Mouse (Mus musculus): ENCODE data around the gene Pik3r5.

The Pik3r5 gene

DNA sequence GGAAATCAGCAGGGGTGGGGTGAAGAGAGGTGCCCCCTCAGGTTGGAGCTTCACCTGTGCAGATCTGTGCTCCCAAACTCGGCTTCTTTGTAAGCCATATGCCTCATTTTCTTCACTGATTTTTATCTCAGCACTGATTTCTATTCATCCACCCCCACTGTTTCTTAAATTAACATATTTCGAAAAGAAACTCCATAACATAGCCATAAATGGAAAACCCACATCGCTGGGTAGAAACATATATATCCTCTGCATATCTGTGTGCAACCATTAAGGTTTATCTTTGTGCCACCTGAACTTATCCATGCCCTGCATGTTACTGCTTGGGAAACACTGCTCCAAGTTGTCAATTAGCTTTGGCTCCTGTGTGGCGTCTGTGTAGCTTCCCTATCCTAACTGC is 94.5 kb downstream of the Pik3r5 start:
- DNase-seq (ENCODE audit: low spot score in 2 of 2): no peak

DNA sequence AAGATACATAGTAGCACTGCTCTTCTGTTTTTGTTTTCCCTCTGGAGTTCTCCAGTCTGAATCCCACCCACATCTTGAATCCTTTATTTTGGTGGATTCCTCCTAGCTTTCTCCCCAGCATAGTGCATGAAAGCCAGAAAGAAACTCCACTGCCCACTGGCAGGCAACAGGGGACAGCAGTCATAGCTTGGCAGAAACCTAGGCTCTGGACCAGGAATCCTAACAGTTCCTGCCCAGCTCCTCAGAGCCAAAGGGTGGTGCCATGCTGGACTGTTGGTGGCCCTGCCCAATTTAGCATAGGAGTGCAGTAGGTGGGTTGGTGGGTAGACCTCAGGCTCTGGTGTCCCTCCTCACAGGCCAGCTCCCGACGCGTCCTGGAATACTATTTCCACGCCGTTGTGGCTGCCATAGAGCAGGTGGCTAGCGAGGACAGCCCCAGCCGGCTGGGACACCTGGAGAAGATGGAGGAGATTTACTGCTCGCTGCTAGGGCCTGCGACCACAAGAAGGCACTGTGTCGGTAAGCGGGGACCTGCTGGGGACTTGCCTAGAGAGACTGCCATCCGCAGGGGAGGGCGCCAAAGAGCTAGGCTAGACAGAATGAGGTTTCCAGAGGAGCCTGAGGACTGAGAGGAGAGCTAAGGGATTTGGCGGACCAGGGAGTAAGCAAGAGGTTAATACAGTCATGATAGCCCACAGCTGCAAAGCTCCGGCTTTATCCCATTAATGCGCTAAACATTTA is 99.3 kb downstream of the Pik3r5 start:
- DNase-seq (ENCODE audit: low spot score in 2 of 2): peak in 1 of 2 experiments; percentile 79

DNA sequence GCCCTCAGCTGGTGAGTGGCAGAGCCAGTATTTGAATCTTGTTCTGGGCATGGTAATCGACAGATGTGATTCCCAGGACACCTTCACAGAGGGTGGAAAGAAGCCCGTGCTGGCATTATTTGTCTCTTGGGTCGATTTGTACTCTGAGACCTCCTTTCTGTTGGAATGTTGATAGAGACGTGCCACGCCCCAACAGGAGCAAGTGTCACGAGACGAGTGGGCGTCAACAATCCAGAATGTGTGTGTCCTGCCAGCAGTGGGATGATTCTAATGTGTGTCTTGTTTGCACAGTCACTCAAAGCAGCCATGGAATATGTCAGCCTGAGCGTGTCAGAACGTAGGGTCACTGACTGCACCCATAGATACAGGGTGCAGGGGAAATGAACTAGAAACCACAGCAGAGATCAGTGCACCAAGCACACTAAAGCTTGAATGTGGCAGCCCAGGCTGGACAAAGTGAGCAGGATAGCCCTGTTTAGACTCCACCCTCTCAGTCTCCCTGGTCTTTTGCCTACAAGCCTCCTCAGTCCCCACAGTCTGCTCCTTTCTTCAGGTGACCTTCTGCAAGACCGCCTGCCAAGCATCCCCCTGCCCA is 100.1 kb downstream of the Pik3r5 start:
- no peak for DNase-seq (ENCODE audit: low spot score in 2 of 2)

DNA sequence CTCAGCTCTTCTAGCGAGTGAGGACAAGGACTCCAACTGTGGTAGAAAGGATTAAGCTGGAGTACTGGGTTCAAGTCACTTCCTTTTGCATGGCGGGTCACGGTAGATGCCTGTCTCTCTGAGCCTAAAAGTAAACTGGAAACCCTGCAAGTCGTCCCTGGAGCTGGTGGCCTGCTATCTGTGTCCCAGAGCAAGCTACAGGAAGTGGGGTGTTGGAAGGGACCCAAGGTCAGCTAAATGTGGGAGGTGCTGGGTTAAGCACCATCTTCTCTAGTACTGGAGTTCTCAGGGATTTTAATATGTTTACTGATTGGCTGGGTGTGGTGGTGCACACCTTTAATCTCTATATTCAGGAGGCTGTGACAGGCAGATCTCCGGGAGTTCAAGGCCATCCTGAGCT is 100.9 kb downstream of the Pik3r5 start:
- DNase-seq (ENCODE audit: low spot score in 2 of 2): no peak

DNA sequence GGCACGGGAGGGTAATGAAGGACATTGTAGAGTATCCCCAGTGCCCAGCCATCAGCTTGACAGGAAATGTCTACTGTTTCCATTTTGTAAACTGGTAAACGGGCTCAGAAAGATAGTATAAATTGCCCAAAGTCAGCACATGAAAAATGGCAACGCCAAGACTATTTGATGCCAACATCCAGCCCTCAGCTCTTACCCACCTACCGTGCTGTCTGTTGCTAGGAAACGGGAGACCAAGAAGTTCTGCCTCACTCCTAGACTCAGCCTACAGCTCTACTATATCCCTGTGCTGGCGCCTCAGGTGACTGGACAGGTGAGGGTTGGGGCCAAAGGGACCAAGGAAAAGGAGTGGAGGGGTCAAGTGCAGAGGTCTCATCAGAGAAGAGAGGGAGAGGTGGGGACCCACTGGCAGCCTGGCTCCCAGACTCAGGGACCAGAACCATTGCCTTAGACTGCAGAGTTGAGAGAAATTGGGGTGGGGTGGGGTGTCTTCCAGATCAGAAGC is 102.1 kb downstream of the Pik3r5 start:
- DNase-seq (ENCODE audit: low spot score in 2 of 2): peak in 1 of 2 experiments; percentile 38

DNA sequence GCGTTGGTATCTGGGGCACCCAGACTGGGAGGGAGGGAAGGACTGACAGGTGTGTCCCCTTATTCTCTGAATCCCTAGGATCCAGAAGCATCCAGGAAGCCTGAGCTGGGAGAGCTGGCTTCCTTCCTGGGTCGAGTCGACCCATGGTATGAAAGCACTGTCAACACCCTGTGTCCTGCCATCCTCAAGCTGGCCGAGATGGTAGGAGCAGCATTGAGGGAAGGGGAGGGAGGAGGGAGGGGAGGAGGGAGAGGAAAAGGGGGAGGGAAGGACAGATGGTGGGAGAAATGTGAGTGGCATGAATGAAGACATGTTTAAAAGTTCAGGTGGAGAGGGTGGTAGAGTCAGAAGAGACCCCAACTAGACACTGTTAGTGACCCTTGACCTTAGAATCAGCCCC is 104.1 kb downstream of the Pik3r5 start:
- DNase-seq (ENCODE audit: low spot score in 2 of 2): no peak

DNA sequence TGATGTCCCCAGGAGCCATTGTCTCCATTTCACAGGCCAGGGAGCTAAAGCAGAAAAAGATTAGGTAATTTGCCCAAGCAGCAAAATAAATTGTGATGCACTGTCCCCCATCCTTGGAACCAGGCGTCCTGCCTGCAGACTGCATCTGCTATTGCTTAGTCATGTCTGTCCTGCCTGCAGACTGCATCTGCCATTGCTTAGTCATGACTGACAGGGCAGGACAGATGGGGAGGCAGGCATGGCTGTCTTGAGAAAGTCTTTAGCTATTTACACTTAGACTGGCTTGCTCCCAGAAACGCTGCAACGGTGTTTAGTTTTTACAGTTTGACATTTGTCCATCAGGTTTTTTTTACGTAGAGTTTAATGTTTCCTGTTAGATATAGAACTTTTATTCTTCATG is 104.5 kb downstream of the Pik3r5 start:
- DNase-seq (ENCODE audit: low spot score in 2 of 2): peak in 1 of 2 experiments; percentile 57

DNA sequence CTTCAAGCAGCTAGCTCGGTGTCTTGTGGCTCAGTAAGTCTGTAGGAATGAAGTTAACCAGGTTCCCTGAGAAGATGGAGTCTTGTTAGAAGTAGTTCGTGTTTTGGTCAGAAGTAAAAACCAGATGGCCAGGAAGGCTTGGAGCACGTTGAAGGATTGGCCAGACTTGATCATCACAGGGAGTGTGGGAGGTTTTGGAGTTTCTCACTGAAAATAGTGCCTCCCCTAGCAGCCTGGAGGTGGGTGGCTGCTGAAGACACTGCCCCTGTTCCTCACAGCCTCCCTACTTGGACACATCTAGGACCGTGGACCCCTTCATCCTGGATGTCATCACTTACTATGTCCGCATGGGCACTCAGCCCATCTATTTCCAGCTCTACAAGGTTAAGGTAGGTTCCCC is 107.7 kb downstream of the Pik3r5 start:
- DNase-seq (ENCODE audit: low spot score in 2 of 2): peak in 1 of 2 experiments; percentile 65

DNA sequence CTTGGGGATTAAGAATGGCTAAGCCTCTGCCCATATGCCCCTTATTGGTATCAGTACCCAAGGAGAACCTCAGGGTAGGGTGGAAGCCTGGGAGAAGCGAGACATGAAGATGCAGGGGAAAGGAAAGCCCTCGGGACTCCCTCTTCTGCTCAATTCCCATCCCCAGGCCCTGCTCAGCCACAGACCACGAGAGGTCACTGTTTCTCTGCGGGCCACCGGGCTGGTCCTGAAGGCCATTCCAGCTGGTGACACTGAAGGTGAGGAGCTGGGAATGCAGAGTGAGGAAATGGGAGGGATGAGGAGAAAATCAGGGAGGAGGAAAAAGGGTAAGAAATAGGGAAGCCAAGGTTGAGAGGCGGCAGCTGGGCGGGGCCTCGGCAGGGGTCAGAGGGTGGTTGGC is 112.6 kb downstream of the Pik3r5 start:
- DNase-seq (ENCODE audit: low spot score in 2 of 2): no peak

DNA sequence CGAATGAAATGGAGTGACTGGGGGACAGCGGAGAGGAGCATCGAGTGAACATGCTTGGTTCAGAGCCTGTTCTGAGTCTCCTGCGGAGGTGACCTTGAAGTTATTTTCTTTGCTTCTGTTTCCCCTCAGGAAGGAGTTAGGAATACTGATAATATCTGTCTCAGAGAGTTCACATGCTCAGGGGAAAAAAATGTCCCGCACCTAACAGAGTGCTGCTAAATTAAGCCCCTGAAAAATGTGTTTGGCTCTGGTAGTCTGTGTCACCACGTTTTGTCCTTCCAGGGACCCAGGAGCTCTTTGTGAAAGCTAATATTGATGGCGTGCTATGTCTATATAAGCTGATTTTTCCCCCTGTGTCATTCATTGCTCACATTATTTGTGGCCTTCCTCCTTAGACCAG is 113.3 kb downstream of the Pik3r5 start:
- no peak for DNase-seq (ENCODE audit: low spot score in 2 of 2)

DNA sequence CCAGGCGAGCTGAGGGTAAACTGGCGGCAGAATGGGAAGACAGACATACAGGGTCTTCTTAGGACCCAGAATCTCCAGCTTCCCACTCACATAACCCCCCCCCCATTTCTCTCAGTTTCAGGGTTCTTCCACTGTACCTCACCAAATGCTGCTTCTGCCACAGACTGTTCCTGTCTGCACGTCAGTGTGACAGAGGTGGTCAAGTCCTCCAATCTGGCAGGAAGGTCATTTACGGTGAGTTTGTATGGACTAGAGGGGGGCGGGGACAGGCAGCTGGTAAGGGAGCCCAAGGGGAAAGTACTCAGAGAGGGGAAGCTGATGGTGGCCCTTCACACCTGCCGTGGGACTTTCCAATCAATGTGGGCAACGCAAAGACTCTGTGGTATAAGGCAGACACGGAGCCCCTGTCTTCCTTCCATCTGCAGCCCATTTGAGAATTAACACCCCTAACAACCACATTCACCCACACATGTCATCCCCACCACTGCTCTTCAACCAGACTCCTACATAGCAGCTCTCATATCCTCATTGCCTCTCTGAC is 113.8 kb downstream of the Pik3r5 start:
- no peak for DNase-seq (ENCODE audit: low spot score in 2 of 2)

All from left cerebral cortex, adult 9 months (tissue).